Mouse (Mus musculus) hindbrain, embryonic 13.5 days (tissue): ENCODE results near the gene Tmem25. TPM values are rescaled to one million over a fixed set of nuclear protein-coding genes. Genes with fewer than 3 reads are reported as not detected.
A peak's percentile ranks its signal among the peaks of the same experiment; 100 is the strongest.

Experiments used
- ATAC-seq: fragments of 200-750 bp; cut with Nextera tagmentation; 2 replicates; pipeline ENCODE4 v1.8.0; 2017; ENCODE audit warnings: moderate TSS enrichment; ENCODE audit not compliant: low FRiP score
- H3K27ac ChIP-seq: fragments of 300-500 bp; sonication (generic); 2 replicates; pipeline ENCODE4 v1.5.1; 2015; ENCODE audit warnings: inconsistent platforms, mild to moderate bottlenecking, moderate library complexity
- H3K27me3 ChIP-seq: fragments of 300-500 bp; sonication (generic); 2 replicates; pipeline ENCODE4 v1.6.1; 2015; ENCODE audit warnings: mild to moderate bottlenecking, inconsistent platforms
- H3K36me3 ChIP-seq: fragments of 300-500 bp; sonication (generic); 2 replicates; pipeline ENCODE4 v1.6.1; 2015; ENCODE audit warnings: mild to moderate bottlenecking, inconsistent platforms
- H3K4me1 ChIP-seq: fragments of 300-500 bp; sonication (generic); replicated peaks from 2 replicates; pipeline ENCODE4 v1.6.1; 2015; ENCODE audit warnings: inconsistent platforms
- H3K4me2 ChIP-seq: fragments of 300-500 bp; sonication (generic); 2 replicates; pipeline ENCODE4 v1.6.1; 2015; ENCODE audit warnings: inconsistent platforms, mild to moderate bottlenecking, moderate library complexity
- H3K4me3 ChIP-seq: fragments of 300-500 bp; sonication (generic); 2 replicates; pipeline ENCODE4 v1.5.1; 2015; ENCODE audit warnings: mild to moderate bottlenecking, inconsistent platforms
- H3K9ac ChIP-seq: fragments of 300-500 bp; sonication (generic); 2 replicates; pipeline ENCODE4 v1.6.1; 2015; ENCODE audit warnings: mild to moderate bottlenecking, inconsistent platforms
- H3K9me3 ChIP-seq: fragments of 300-500 bp; sonication (generic); 2 replicates; pipeline ENCODE4 v1.6.1; 2016; ENCODE audit warnings: inconsistent platforms
- whole genome bisulfite sequencing: fragments of 180-500 bp; shearing (Covaris S2); methylation state at CpG from one replicate; pipeline ENCODE4 v1.1.7; 2015; 5-methylcytosine and 5-hydroxymethylcytosine counted together
- polyA plus RNA-seq: library from polyadenylated mRNA; unstranded; fragments of >200 nt; fragmentation: Nextera tagmentation; extraction: Ambion mirVana; gene quantifications from 2 replicates; pipeline ENCODE4 v1.2.1, GENCODE M21; 2015

The Tmem25 gene
- polyA plus RNA-seq, 1 experiment from 2014 or later = 10.9 TPM

DNA sequence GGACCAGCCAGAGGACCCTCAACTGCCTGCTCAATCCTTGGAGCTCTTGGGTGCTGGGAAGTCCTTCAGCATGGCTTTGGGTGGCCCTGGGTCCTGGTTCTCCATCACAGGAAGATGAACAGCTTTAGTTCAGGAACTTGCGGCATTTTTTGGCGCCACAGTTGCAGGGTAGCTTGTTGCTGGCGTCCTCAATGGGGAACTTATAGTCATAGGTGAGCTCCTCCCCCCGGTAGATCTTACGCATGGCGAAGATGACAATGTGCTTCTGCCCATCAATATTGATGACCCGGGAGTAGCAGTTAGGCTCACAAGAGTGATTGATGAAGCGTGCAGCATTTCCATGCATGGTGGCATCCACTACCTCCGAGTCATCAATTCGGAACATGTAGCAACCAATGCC is 8.7 kb upstream of the Tmem25 start:
- ATAC-seq = no peak
- no peaks in the 10 kb centered on the region for H3K9me3 ChIP-seq
- H3K27ac ChIP-seq = no peak overlapping the region
- H3K27me3 ChIP-seq = no peaks in the 10 kb centered on the region
- 93% methylated on average over 10 of the region's 10 CpGs for WGBS
- no peaks in the 10 kb centered on the region for H3K4me1 ChIP-seq
- no peak overlapping the region for H3K4me3 ChIP-seq
- H3K36me3 ChIP-seq = peaks cover 81% of the 10 kb centered on the region
- no peak overlapping the region for H3K4me2 ChIP-seq
- no peak overlapping the region for H3K9ac ChIP-seq

DNA sequence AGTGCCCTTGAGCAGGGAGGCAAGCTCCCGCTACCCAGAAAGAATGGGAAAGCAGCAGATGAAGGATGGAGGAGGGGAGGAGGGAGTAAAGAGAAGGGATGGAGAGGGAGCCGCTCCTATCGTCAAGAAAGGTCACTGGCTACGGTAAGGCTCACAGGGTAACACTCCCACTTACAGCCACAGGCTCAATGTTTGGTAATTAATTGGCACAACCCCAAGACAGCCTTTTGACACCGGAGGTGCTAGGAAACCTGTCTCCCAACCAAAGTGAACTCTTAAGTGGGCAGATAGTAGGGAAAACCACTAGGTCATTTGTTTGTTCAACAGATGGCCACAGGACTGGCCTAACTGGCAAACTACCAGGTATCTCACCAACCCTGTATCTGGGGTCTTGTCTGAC is 8.0 kb upstream of the Tmem25 start:
- Histone ChIP-seq H3K9ac (no peak overlapping the region), H3K4me1 (no peaks in the 10 kb centered on the region), H3K27me3 (no peaks in the 10 kb centered on the region), H3K4me3 (no peak overlapping the region), H3K9me3 (no peaks in the 10 kb centered on the region), H3K27ac (no peak overlapping the region), H3K36me3 (peaks cover 74% of the 10 kb centered on the region), H3K4me2 (no peak overlapping the region)
- ATAC-seq = no peak
- 70% methylated on average over 5 of the region's 5 CpGs for WGBS

DNA sequence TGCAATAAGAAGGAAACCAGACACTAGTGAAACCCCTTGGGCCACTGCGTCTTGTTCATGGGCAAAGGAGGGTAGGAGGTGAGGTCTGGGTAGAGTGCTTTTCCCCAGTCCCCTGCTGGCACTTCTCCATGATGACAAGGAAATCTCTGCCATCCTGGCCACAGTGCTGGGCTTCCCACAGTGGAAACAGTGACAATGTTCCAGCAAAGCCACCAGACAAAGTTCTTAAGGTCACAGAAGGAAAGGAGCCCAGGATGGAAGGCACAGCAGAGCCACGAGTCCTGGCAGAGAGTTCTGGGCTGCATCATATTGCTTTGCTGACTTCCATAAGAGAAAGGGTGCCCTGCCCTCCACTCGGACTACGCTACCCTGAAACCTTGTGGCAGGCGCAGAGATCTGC is 6.4 kb upstream of the Tmem25 start:
- Histone ChIP-seq H3K9ac (no peak overlapping the region), H3K27me3 (peaks cover 5% of the 10 kb centered on the region), H3K9me3 (no peaks in the 10 kb centered on the region), H3K4me2 (no peak overlapping the region), H3K36me3 (peaks cover 59% of the 10 kb centered on the region), H3K4me1 (0 out of 2 replicates have a peak, but pooled peaks cover 3% of the 10 kb centered on the region), H3K4me3 (no peak overlapping the region), H3K27ac (no peak overlapping the region)
- 93% methylated on average over 5 of the region's 5 CpGs for WGBS
- ATAC-seq = no peak

DNA sequence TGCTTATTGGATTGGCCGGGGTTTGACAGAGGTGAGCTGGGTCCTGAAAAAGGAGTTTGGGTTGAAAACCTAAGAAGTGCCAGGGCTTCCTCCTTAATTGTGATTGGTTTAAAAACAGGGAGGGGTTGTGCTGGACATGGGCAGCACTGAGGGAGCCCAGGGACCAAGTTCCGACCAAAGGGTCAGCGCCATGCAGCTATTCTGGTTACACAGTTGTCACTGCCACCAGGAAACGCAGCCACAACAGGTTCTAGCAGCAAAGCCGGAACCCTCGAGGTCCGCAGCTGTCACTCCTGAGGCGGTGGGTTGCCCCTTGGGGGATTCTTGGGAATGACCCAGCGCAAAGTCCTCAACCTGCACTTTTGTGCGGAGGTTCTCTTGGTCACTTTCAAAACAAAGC is 5.6 kb upstream of the Tmem25 start:
- H3K27me3 ChIP-seq = peaks cover 5% of the 10 kb centered on the region
- H3K27ac ChIP-seq = no peak overlapping the region
- H3K9me3 ChIP-seq = no peaks in the 10 kb centered on the region
- WGBS = 88% methylated on average over 10 of the region's 10 CpGs
- peaks cover 51% of the 10 kb centered on the region for H3K36me3 ChIP-seq
- H3K4me1 ChIP-seq = peaks cover 10% of the 10 kb centered on the region
- ATAC-seq = no peak
- H3K9ac ChIP-seq = no peak overlapping the region
- no peak overlapping the region for H3K4me2 ChIP-seq
- no peak overlapping the region for H3K4me3 ChIP-seq

DNA sequence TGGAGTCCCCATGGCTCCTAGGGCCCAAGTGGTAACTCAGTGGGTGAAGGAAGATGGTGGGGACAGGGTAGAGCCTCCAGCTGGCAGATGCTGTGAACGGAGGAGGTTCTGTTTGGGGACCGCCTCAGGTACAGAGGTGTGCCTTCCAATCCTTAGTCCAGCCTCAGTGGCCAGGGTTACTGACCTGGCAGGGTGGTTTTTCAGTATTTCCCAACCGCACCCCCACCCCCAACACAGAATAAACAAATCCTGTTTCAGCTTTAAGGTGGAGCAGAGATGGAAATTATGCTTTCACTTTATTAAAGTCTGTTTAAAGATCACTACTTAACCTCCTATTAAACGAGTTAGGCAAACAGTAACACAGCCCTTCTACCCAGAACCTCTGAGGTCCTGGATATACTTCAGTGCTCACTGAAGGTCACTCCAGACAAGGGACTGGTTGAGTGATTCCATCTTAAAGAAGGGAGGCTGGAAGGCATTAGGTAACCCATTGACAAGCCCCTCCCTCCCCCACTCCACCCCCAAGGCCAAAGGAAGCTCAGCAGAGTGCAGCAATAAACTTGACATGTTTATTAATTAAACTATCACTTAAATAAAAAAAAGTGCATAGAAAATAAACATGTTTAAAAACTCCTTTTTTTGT is 3.8 kb upstream of the Tmem25 start, which contains the start of gene Ttc36:
Ttc36 (minus strand) TSS at position 265 of the 643 bp plus-strand sequence.
- H3K36me3 ChIP-seq = peaks cover 33% of the 10 kb centered on the region
- WGBS = 84% methylated on average over 4 of the region's 4 CpGs
- no peak within 1 kb of the TSS for H3K9ac ChIP-seq
- H3K9me3 ChIP-seq = no peaks in the 10 kb centered on the region
- peaks cover 11% of the 10 kb centered on the region for H3K27me3 ChIP-seq
- peaks cover 24% of the 10 kb centered on the region for H3K4me1 ChIP-seq
- ATAC-seq = no peak
- no peak within 1 kb of the TSS for H3K4me3 ChIP-seq
- no peak within 1 kb of the TSS for H3K4me2 ChIP-seq
- H3K27ac ChIP-seq = no peak within 1 kb of the TSS

DNA sequence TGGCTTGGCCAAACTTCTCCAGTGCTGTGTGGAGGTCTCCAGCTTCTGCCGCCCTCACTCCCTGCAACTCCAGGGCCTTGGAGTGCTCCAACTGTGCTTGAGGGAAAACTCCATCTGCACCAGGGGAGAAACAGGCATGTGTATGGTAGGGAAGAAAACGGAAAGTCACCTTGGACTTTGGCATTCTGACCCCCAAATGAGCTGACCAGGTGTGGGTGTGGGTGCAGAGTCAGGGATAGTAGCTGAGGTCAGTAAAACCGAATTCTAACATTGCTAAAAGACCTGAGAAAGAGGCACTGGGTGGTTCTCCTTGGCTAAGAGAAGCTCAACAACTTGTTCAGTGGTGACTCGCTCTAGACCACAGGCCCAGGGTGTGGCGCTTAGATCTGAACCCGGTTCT is 2.6 kb upstream of the Tmem25 start:
- Histone ChIP-seq H3K4me3 (no peak overlapping the region), H3K9ac (no peak overlapping the region), H3K9me3 (no peaks in the 10 kb centered on the region), H3K4me1 (peaks cover 25% of the 10 kb centered on the region), H3K36me3 (peaks cover 21% of the 10 kb centered on the region), H3K27me3 (peaks cover 16% of the 10 kb centered on the region), H3K4me2 (no peak overlapping the region), H3K27ac (no peak overlapping the region)
- ATAC-seq = no peak
- 84% methylated on average over 6 of the region's 6 CpGs for WGBS

DNA sequence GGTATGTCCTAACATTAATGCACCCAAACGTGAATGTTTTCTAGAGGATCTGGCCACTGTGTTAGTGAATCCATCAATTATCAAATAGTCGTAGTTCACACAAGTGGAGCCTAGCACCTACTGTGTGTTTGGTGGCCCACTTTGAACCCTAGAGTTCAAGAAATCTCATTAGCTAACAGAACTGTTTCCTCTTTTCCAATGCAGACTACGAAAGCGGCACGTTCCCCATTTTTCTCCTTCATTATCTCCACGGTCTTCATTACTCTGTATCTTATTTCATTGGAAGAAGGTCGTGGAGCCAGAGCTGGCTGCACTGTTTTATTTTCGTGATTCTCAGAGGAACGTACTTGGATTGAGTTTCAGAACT is 834 bp upstream of the Tmem25 start:
- Histone ChIP-seq H3K9me3 (no peaks in the 10 kb centered on the region), H3K4me2 (peak overlapping the region; percentile 96), H3K27me3 (peaks cover 16% of the 10 kb centered on the region), H3K27ac (peak overlapping the region; percentile 83; the same call in 1 of the 2 replicates), H3K36me3 (peaks cover 4% of the 10 kb centered on the region), H3K9ac (peak overlapping the region; percentile 84), H3K4me3 (peak overlapping the region; percentile 61), H3K4me1 (peaks cover 25% of the 10 kb centered on the region)
- 44% methylated on average over 9 of the region's 9 CpGs for WGBS
- ATAC-seq = no peak

DNA sequence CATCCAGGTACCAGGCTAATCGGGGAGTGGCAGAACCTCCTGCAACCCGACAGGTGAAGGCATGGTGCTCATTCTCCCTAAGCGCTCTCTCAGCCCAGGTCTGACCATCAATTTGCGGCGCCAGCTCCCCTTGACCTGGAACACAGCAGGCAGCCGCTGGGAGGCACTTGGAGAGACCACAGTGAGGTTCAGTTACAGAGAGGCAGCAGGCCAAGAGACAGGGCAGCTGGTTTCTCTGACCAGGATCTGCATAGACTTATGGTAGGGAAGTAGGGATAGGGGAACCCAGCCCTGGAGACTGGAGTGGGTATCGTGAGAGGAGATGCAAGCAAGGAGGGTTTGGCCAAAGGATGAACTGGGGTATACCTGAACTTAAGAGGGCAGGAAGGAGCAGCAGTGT is 809 bp downstream of the Tmem25 start:
- ATAC-seq = no peak
- no peaks in the 10 kb centered on the region for H3K9me3 ChIP-seq
- WGBS = 49% methylated on average over 7 of the region's 7 CpGs
- H3K4me2 ChIP-seq = peak overlapping the region; percentile 96
- peak overlapping the region; percentile 61 for H3K4me3 ChIP-seq
- H3K4me1 ChIP-seq = peaks cover 25% of the 10 kb centered on the region
- peaks cover 16% of the 10 kb centered on the region for H3K27me3 ChIP-seq
- H3K9ac ChIP-seq = peak overlapping the region; percentile 84
- no peak overlapping the region for H3K27ac ChIP-seq
- H3K36me3 ChIP-seq = no peaks in the 10 kb centered on the region; the same call in 1 of the 2 replicates

DNA sequence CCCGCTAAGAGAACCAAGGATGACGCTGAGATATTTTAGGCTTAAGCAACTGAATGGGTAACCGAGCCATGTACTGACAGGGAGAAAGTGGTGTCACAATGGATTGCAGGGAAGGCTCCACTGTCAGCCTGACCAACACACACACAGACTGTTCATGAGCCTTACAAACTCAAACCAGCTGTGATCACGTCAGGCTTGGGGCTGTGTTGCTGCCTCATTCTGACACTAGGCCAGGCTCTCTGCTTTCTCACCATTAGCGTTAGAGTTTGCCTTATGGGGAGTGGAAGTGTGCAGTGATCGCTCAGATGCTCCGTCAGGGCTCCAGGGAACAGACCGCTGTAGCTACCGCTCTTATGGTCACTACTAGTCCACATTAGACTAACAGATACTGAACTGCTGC is 6.3 kb downstream of the Tmem25 start:
- no peak overlapping the region for H3K27ac ChIP-seq
- WGBS = 75% methylated on average over 9 of the region's 9 CpGs
- H3K4me2 ChIP-seq = no peak overlapping the region
- H3K4me3 ChIP-seq = no peak overlapping the region
- H3K36me3 ChIP-seq = peaks cover 50% of the 10 kb centered on the region
- peaks cover 4% of the 10 kb centered on the region for H3K27me3 ChIP-seq
- H3K9me3 ChIP-seq = no peaks in the 10 kb centered on the region
- ATAC-seq = no peak
- peaks cover under 1% of the 10 kb centered on the region; the same call in 1 of the 2 replicates for H3K4me1 ChIP-seq
- no peak overlapping the region for H3K9ac ChIP-seq

DNA sequence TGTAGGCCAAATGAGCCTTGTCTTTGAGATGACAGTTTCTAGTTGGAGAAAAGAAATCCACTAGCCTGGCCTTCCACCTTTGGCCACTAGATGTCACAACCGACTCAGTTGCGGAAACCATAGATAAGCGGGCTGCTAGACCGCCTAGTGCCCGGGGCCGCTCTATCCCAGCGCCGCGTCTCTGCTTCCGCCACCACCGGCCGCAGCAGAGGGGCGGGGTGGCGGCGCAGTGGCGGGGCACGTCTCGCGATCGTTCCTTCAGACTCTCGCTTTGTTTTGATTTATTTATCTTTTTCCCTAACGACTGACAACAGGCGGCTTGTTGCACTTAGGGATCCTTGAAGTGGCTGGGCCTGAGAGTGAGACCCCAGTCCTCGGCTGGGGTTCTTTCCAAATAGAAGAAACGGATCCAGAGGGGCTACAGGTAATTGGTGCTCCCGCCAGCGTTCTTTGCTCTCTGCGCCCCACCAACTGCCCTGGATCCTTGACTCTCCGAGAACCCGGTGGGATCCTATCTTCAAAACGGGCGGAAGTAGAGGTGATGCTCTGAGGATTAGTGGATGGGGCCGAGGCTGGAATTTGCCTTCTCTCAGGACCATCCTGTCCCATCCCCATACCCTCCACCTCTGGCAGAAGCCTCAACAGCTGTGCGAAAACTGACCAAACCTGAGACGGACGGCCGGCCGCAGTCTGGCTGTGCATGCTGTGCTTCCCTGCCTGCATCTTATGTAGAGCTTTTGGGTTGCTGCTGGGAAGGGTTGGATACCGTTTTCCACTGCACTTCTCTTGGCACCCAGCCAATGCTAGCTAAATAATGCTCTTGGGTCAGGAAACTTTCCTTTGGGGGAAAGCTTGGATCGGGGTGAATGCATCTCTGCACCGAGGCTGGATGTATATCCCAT is 26.1 kb downstream of the Tmem25 start:
- Histone ChIP-seq H3K4me3 (peak overlapping the region; percentile 60), H3K27ac (peak overlapping the region; percentile 87), H3K36me3 (peaks cover 19% of the 10 kb centered on the region), H3K9me3 (no peaks in the 10 kb centered on the region), H3K4me2 (peak overlapping the region; percentile 76), H3K27me3 (no peaks in the 10 kb centered on the region), H3K4me1 (peaks cover 14% of the 10 kb centered on the region), H3K9ac (peak overlapping the region; percentile 83)
- WGBS = under 1% methylated on average over 41 of the region's 41 CpGs
- peak; percentile 99 for ATAC-seq

DNA sequence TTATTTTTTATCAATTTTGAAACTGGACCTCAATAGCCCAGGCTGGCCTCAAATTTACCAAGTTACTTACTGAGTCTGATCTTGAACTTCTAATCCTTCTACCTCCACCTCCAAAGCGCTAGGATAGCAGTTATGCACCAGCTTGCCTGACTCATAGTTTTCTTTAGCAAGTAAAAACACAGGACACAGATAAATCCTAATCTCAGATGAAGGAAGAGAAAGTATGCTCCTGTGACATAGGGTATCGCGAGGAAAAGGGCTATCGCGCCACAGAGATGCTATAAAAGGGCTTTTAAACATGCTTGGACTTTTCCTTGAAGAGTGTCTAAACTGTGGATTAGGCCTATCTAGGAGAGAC is 26.7 kb downstream of the Tmem25 start:
- ATAC-seq = no peak
- H3K27ac ChIP-seq = peak overlapping the region; percentile 50; the same call in 1 of the 2 replicates
- no peaks in the 10 kb centered on the region for H3K27me3 ChIP-seq
- no peak overlapping the region for H3K9ac ChIP-seq
- H3K4me3 ChIP-seq = no peak overlapping the region
- H3K4me2 ChIP-seq = no peak overlapping the region
- peaks cover 14% of the 10 kb centered on the region for H3K4me1 ChIP-seq
- no peaks in the 10 kb centered on the region for H3K9me3 ChIP-seq
- peaks cover 19% of the 10 kb centered on the region for H3K36me3 ChIP-seq
- WGBS = 28% methylated on average over 5 of the region's 5 CpGs

DNA sequence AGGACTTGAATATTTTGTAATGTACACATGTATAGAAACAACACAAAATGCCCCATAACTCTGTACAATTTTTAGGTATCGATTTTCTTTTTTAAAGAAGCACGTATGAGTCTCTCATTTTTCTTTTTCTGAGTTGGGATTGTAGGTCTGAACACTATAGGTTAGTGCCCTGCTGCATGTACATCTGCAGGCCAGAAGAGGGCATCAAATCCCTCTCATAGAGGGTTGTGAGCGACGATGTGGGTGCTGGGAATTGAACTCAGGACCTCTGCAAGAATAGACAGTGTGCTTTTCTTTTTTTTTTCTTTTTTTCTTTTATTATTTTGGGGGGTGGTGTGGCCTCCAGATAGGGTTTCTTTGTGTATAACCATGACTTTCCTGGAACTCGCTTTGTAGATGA is 27.7 kb downstream of the Tmem25 start:
- ATAC-seq = no peak
- no peak overlapping the region for H3K4me2 ChIP-seq
- no peaks in the 10 kb centered on the region for H3K27me3 ChIP-seq
- 88% methylated on average over 5 of the region's 5 CpGs for WGBS
- no peak overlapping the region for H3K27ac ChIP-seq
- peaks cover 20% of the 10 kb centered on the region for H3K4me1 ChIP-seq
- H3K36me3 ChIP-seq = peaks cover 16% of the 10 kb centered on the region
- H3K9me3 ChIP-seq = no peaks in the 10 kb centered on the region
- H3K4me3 ChIP-seq = no peak overlapping the region
- H3K9ac ChIP-seq = no peak overlapping the region
